Mouse (Mus musculus): Measurements from ENCODE around the gene Ldhb.

DNA sequence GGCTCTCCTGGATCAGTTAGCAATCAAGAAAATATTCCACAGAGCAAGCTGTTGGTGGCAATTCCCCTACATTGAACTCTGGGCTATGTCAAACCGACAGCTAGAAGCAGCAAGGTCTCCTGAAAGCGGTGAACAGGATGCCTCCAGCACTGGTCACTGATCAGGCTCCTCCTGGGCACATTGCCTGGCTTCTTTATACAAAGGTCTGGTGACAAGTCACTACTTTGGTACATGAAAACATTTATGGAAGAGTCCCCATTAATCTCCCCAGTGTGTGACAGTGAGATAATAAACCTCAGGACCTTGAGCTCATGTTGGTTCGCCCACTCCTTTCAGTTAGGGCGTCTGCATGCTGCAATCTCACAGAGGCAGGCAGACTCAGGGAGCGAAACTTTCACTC, 22.6 kb upstream of the Ldhb start:
- no peak for TF ChIP-seq CTCF (IDR thresholded peaks at IDR 0.05; ENCODE audit: low read depth, low read length)
- no peak for TF ChIP-seq POLR2A (IDR thresholded peaks at IDR 0.05; ENCODE audit: borderline replicate concordance, low read depth, low read length)

Data from bone marrow macrophage, adult 2 months (primary cell).